Mouse (Mus musculus): Measurements from ENCODE around the gene Iqschfp. TPM values are rescaled to one million over a fixed set of nuclear protein-coding genes. Genes with fewer than 3 reads are reported as not detected.

Gene Iqschfp
- polyA plus RNA-seq, 1 experiment from 2014 or later = 4.7 TPM

DNA sequence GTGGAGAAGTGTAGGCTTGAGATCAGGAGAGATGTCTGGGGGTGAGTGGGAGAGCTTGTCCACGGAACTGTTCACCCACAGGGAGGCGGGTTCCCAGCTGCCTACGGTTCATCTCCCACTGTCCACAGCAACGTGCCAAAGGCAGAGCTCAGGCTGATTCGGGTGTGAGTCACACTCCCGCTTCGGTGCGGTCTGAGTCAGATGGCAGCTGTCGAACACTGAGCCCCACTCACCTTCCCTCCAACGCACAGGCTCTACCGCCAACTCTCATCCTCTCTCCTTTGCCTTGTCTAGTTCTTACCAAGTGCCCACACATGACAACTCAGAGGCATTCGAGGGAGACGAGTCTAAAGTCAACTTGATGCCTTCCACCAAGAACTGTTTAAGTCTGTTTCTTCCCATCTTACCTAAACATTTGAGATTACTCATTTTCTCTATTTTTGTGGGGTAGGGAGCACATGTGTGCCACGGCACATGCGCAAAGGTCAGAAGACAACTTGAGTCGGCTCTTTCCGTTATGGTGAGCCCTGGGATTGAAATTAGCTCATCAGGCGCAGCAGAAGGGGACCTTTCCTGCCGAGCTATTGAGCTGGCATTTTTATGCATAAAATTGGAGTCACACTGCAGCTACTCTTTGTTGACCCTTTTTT lies 716.9 kb downstream of the Iqschfp start:
- no peak overlapping the region for H3K4me2 ChIP-seq (ENCODE audit: low read depth, low read length)
- no peak for ATAC-seq (ENCODE audit: low read depth)

DNA sequence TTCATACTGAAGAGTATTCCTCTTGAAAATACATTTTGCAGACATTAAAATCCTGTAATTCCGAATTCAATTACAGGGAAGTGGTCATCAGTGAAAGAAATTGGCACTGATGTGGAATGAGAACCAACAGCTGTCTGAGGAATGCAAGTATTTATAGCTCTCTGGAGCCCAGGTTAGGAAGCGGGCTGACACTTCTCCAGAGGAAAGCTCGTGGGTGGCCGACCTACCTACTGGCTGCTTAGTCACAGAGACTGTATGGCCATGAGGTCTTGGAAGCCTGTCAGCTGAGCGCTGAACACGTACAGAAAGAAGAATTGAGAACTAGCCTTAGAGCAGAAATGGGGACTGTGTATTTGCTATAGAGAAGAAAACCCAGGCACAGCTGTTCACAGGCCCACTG lies 718.0 kb downstream of the Iqschfp start:
- H3K36me3 ChIP-seq (ENCODE audit: control insufficient read depth, insufficient read depth, low read length) = no peaks in the 10 kb centered on the region
- H3K27ac ChIP-seq (ENCODE audit: low read depth, low read length) = no peak overlapping the region
- no peaks in the 10 kb centered on the region for H3K9me3 ChIP-seq (ENCODE audit: control insufficient read depth, low read length)
- ATAC-seq (ENCODE audit: low read depth) = no peak
- WGBS = 54% methylated on average over 6 of the region's 6 CpGs
- no peak overlapping the region for H3K4me2 ChIP-seq (ENCODE audit: low read depth, low read length)
- no peak overlapping the region for H3K4me3 ChIP-seq (ENCODE audit: low read depth, low read length)
- H3K4me1 ChIP-seq (ENCODE audit: control insufficient read depth, insufficient read depth, low read length) = peaks cover 10% of the 10 kb centered on the region; the same call in 1 of the 2 replicates
- H3K9ac ChIP-seq (replicated peaks; ENCODE audit: low read depth, low read length) = no peak overlapping the region
- H3K27me3 ChIP-seq (ENCODE audit: control insufficient read depth, insufficient read depth, low read length) = no peaks in the 10 kb centered on the region

More for the DNA sequence above, 716.9 kb downstream of the Iqschfp start:
- Histone ChIP-seq H3K4me3 (ENCODE audit: low read depth, low read length) (no peak overlapping the region), H3K9me3 (ENCODE audit: control insufficient read depth, low read length) (no peaks in the 10 kb centered on the region), H3K9ac (replicated peaks; ENCODE audit: low read depth, low read length) (no peak overlapping the region), H3K36me3 (ENCODE audit: control insufficient read depth, insufficient read depth, low read length) (no peaks in the 10 kb centered on the region), H3K4me1 (ENCODE audit: control insufficient read depth, insufficient read depth, low read length) (peaks cover 16% of the 10 kb centered on the region), H3K27me3 (ENCODE audit: control insufficient read depth, insufficient read depth, low read length) (no peaks in the 10 kb centered on the region), H3K27ac (ENCODE audit: low read depth, low read length) (no peak overlapping the region)
- 74% methylated on average over 19 of the region's 19 CpGs for WGBS

DNA sequence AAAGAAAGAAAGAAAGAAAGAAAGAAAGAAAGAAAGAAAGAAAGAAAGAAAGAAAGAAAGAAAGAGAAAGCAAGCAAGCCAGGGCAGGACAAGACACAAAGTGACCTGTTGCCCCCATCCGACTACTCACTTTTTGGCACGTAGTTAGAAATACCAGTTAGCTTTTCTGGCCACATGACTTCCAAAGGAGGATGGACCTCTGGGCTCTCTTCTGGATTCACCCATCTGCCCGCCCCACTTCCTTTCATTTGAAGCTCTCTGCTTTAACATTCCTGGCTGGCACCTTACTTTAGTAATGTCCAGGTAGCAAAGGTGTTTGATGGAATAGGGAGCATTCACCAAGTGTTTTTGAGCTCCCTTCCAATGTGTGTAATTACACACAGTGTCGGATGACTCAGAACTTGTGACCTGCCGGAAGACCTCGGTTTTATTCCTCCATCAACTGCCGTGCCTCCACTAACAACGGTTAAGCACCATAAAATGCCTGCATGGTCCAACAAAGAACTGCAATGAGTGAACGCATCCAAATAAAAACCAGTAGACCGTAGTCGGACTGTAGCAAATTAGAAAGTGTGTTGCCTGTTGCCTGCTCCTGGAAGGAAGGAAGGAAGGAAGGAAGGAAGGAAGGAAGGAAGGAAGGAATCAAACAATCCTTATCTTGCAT lies 718.7 kb downstream of the Iqschfp start:
- H3K4me1 ChIP-seq (ENCODE audit: control insufficient read depth, insufficient read depth, low read length) = 0 out of 2 replicates have a peak, but pooled peaks cover 4% of the 10 kb centered on the region
- no peak overlapping the region for H3K4me3 ChIP-seq (ENCODE audit: low read depth, low read length)
- H3K36me3 ChIP-seq (ENCODE audit: control insufficient read depth, insufficient read depth, low read length) = no peaks in the 10 kb centered on the region
- no peaks in the 10 kb centered on the region for H3K27me3 ChIP-seq (ENCODE audit: control insufficient read depth, insufficient read depth, low read length)
- no peak for ATAC-seq (ENCODE audit: low read depth)
- 40% methylated on average over 11 of the region's 11 CpGs for WGBS
- H3K27ac ChIP-seq (ENCODE audit: low read depth, low read length) = no peak overlapping the region
- no peak overlapping the region for H3K9ac ChIP-seq (replicated peaks; ENCODE audit: low read depth, low read length)
- no peak overlapping the region for H3K4me2 ChIP-seq (ENCODE audit: low read depth, low read length)
- no peaks in the 10 kb centered on the region for H3K9me3 ChIP-seq (ENCODE audit: control insufficient read depth, low read length)

DNA sequence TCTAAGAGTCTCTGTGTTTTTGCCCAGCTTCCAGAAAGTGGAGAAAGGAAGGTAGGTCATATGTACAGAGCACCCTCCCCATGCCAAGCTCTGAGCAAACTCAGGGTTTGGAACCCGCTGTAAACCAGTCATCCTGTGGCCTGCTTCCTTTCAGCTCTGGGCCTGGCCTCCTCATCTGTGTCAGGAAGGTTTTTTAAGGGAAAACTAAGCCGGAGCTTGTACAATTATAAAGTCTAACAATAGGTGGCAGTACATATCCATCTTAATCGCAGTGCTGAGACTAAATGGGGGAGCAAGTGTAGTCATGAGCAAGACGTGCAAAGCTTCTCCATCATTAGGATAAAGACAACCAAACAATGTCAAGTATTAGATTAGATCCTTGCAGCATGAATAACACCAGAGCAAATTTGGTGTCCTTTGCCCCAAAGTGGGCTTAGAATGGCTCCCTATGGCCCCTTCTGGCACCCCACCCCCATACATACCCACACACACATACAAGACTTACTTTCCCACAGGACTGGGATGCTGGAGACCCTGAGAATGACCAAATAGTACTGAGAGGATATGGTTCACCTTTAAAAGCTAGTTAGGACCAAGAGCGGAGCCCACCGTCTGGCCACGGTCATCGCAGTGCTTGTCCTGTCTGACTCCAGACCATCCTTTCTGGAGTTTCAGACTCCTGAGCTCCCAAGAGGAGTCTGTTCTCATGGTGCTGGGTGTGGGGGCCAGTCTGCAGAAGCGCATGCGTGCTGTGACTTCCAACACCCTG lies 723.2 kb downstream of the Iqschfp start:
- H3K4me1 ChIP-seq (ENCODE audit: control insufficient read depth, insufficient read depth, low read length) = no peaks in the 10 kb centered on the region
- no peaks in the 10 kb centered on the region for H3K27me3 ChIP-seq (ENCODE audit: control insufficient read depth, insufficient read depth, low read length)
- H3K36me3 ChIP-seq (ENCODE audit: control insufficient read depth, insufficient read depth, low read length) = peaks cover 2% of the 10 kb centered on the region; the same call in 1 of the 2 replicates
- 74% methylated on average over 10 of the region's 10 CpGs for WGBS
- ATAC-seq (ENCODE audit: low read depth) = no peak
- H3K9me3 ChIP-seq (ENCODE audit: control insufficient read depth, low read length) = no peaks in the 10 kb centered on the region
- no peak overlapping the region for H3K4me3 ChIP-seq (ENCODE audit: low read depth, low read length)
- H3K4me2 ChIP-seq (ENCODE audit: low read depth, low read length) = no peak overlapping the region
- no peak overlapping the region for H3K9ac ChIP-seq (replicated peaks; ENCODE audit: low read depth, low read length)
- H3K27ac ChIP-seq (ENCODE audit: low read depth, low read length) = no peak overlapping the region

DNA sequence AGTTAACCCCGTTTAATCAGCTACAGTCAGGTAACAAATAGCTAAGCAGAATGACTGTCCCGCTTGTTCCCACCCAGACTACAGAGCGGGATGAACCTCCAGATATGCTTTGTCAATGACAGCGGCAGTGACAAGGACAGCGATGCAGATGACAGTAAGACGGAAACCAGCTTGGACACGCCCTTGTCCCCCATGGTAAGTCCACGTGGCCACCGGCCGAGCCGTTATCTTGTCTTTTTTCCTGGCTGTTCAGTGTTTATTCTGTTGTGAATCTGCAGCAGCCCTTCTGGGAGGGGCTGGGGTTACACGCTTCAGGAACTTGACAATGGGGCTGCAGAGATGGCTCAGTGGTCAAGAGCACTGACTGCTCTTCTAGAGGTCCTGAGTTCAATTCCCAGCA lies 724.3 kb downstream of the Iqschfp start:
- no peak for ATAC-seq (ENCODE audit: low read depth)
- Histone ChIP-seq H3K4me1 (ENCODE audit: control insufficient read depth, insufficient read depth, low read length) (no peaks in the 10 kb centered on the region), H3K4me3 (ENCODE audit: low read depth, low read length) (no peak overlapping the region), H3K9me3 (ENCODE audit: control insufficient read depth, low read length) (no peaks in the 10 kb centered on the region), H3K36me3 (ENCODE audit: control insufficient read depth, insufficient read depth, low read length) (peaks cover 2% of the 10 kb centered on the region; the same call in 1 of the 2 replicates), H3K27me3 (ENCODE audit: control insufficient read depth, insufficient read depth, low read length) (no peaks in the 10 kb centered on the region), H3K27ac (ENCODE audit: low read depth, low read length) (no peak overlapping the region), H3K9ac (replicated peaks; ENCODE audit: low read depth, low read length) (no peak overlapping the region), H3K4me2 (ENCODE audit: low read depth, low read length) (no peak overlapping the region)
- WGBS = 95% methylated on average over 12 of the region's 12 CpGs

DNA sequence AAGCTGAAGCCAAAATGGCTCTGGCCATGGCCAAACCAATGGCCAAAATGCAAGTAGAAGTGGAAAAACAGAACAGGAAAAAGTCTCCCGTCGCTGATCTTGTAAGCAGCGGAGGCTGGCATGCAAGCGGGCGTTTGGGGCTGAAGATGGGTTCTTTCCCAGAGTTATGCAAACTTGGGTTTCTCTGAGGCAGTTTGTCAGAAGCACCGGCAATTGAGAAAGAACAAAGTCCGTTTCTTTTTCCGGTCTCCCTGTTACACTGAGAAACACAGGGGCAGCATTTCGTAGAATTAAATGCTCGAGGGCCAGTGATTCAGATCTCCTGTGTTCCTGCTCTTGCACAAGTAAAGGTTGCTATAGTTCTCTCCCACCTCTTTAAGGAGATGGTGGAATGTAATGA lies 725.7 kb downstream of the Iqschfp start:
- Histone ChIP-seq H3K4me3 (ENCODE audit: low read depth, low read length) (no peak overlapping the region), H3K27me3 (ENCODE audit: control insufficient read depth, insufficient read depth, low read length) (no peaks in the 10 kb centered on the region), H3K9me3 (ENCODE audit: control insufficient read depth, low read length) (no peaks in the 10 kb centered on the region), H3K36me3 (ENCODE audit: control insufficient read depth, insufficient read depth, low read length) (peaks cover 6% of the 10 kb centered on the region; the same call in 1 of the 2 replicates), H3K9ac (replicated peaks; ENCODE audit: low read depth, low read length) (no peak overlapping the region), H3K4me2 (ENCODE audit: low read depth, low read length) (no peak overlapping the region), H3K4me1 (ENCODE audit: control insufficient read depth, insufficient read depth, low read length) (no peaks in the 10 kb centered on the region), H3K27ac (ENCODE audit: low read depth, low read length) (no peak overlapping the region)
- 87% methylated on average over 10 of the region's 10 CpGs for WGBS
- no peak for ATAC-seq (ENCODE audit: low read depth)

DNA sequence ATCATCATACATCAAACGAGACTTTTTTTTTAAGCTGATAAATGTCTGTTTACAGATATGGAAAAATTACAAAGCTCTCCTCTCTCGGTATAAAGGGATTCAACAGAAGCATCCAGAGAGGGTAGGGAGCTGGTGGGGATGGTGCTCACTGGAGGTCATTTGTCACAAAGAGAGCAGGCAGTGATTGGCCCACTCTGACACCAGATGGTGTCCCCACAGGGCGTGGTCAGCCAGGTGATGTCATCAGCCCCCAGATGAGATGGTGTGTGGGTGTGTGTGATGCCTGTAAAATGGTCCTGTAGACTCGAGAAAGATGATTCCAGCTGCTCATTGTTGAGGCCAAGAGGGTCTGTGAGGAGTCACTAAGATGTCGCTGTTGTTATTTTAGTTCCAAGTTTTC lies 727.1 kb downstream of the Iqschfp start:
- Histone ChIP-seq H3K36me3 (ENCODE audit: control insufficient read depth, insufficient read depth, low read length) (peaks cover 6% of the 10 kb centered on the region; the same call in 1 of the 2 replicates), H3K27ac (ENCODE audit: low read depth, low read length) (no peak overlapping the region), H3K9ac (replicated peaks; ENCODE audit: low read depth, low read length) (no peak overlapping the region), H3K9me3 (ENCODE audit: control insufficient read depth, low read length) (no peaks in the 10 kb centered on the region), H3K4me3 (ENCODE audit: low read depth, low read length) (no peak overlapping the region), H3K4me2 (ENCODE audit: low read depth, low read length) (no peak overlapping the region), H3K27me3 (ENCODE audit: control insufficient read depth, insufficient read depth, low read length) (no peaks in the 10 kb centered on the region), H3K4me1 (ENCODE audit: control insufficient read depth, insufficient read depth, low read length) (no peaks in the 10 kb centered on the region)
- no peak for ATAC-seq (ENCODE audit: low read depth)
- whole genome bisulfite sequencing = 78% methylated on average over 5 of the region's 5 CpGs

DNA sequence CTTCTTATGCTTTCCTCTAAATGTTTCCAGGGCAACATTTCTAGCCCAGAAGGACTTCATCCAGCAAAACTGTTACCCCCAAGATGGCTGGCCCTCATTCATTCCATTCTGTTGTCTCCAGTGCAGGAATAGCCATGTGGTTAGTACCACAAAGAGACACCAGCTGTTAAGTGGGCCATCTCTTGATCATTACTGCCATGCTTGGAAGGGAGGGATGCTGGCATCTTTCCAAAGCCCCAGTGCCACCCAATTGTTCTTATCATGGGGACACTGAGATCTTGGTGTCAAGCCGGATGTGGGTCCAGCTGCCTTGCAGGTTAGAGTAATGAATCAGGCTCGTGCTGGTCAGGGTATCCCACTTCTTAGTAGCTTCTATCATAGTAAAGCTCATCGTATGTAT lies 729.9 kb downstream of the Iqschfp start:
- 79% methylated on average over 3 of the region's 3 CpGs for WGBS

DNA sequence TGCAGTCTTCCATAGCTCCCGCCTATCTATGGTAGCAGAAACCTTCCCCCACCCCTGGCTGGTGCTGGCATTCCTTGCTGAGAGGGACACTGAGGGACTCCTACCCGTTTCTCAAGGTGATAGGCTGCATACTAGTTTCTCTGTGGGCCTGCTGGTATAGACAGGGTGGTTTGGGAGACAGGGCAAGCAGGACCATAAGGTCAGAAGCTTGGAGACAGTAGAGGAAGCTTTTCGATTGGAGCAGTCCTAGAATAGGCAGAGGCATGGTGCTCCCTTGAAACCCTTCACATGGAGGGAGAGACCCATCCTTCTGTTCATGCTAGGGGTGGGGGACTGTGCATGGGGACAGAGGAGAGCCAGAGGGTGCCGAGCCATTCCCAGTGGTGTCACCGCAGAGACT lies 731.0 kb downstream of the Iqschfp start:
- H3K27ac ChIP-seq (ENCODE audit: low read depth, low read length) = no peak overlapping the region
- H3K9ac ChIP-seq (replicated peaks; ENCODE audit: low read depth, low read length) = no peak overlapping the region
- peaks cover 14% of the 10 kb centered on the region; the same call in 1 of the 2 replicates for H3K36me3 ChIP-seq (ENCODE audit: control insufficient read depth, insufficient read depth, low read length)
- H3K4me3 ChIP-seq (ENCODE audit: low read depth, low read length) = no peak overlapping the region
- 86% methylated on average over 5 of the region's 5 CpGs for WGBS
- H3K27me3 ChIP-seq (ENCODE audit: control insufficient read depth, insufficient read depth, low read length) = no peaks in the 10 kb centered on the region
- H3K4me1 ChIP-seq (ENCODE audit: control insufficient read depth, insufficient read depth, low read length) = no peaks in the 10 kb centered on the region
- H3K4me2 ChIP-seq (ENCODE audit: low read depth, low read length) = no peak overlapping the region
- no peak for ATAC-seq (ENCODE audit: low read depth)
- H3K9me3 ChIP-seq (ENCODE audit: control insufficient read depth, low read length) = no peaks in the 10 kb centered on the region

More for the DNA sequence above, 729.9 kb downstream of the Iqschfp start:
- no peaks in the 10 kb centered on the region for H3K4me1 ChIP-seq (ENCODE audit: control insufficient read depth, insufficient read depth, low read length)
- H3K4me3 ChIP-seq (ENCODE audit: low read depth, low read length) = no peak overlapping the region
- H3K9me3 ChIP-seq (ENCODE audit: control insufficient read depth, low read length) = no peaks in the 10 kb centered on the region
- no peaks in the 10 kb centered on the region for H3K27me3 ChIP-seq (ENCODE audit: control insufficient read depth, insufficient read depth, low read length)
- ATAC-seq (ENCODE audit: low read depth) = no peak
- H3K27ac ChIP-seq (ENCODE audit: low read depth, low read length) = no peak overlapping the region
- H3K36me3 ChIP-seq (ENCODE audit: control insufficient read depth, insufficient read depth, low read length) = peaks cover 14% of the 10 kb centered on the region; the same call in 1 of the 2 replicates
- no peak overlapping the region for H3K4me2 ChIP-seq (ENCODE audit: low read depth, low read length)
- H3K9ac ChIP-seq (replicated peaks; ENCODE audit: low read depth, low read length) = no peak overlapping the region

Data from neural tube, embryonic 14.5 days (tissue).